Mouse (Mus musculus) midbrain, postnatal 0 days (tissue): ENCODE measurements at regions not wholly inside any gene's neighbourhood (a gene's known extent, or its start where the extent isn't known, plus 50 kb on each side); places are given as distances from the start of the nearest gene placed in this dataset.

Experiments used
- ATAC-seq: fragments of 200-750 bp; cut with Nextera tagmentation; 2 replicates; pipeline ENCODE4 v1.8.0; 2017; ENCODE audit warnings: moderate number of reproducible peaks, mild to moderate bottlenecking, moderate TSS enrichment, moderate library complexity; ENCODE audit not compliant: low FRiP score
- DNase-seq: peaks from one replicate; pipeline ENCODE4 v3.0.0-alpha.2; 2015; ENCODE audit warnings: low spot score
- H3K27ac ChIP-seq: fragments of 300-500 bp; sonication (generic); 2 replicates; pipeline ENCODE4 v1.5.1; 2014; ENCODE audit warnings: low read depth, mild to moderate bottlenecking, low read length, mixed read lengths
- H3K27me3 ChIP-seq: fragments of 300-500 bp; sonication (generic); 2 replicates; pipeline ENCODE4 v1.6.1; 2014; ENCODE audit warnings: low read length, control low read depth, mixed read lengths; ENCODE audit not compliant: insufficient read depth
- H3K36me3 ChIP-seq: fragments of 300-500 bp; sonication (generic); 2 replicates; pipeline ENCODE4 v1.6.1; 2014; ENCODE audit warnings: low read length, control low read depth, mixed read lengths; ENCODE audit not compliant: insufficient read depth
- H3K4me1 ChIP-seq: fragments of 300-500 bp; sonication (generic); 2 replicates; pipeline ENCODE4 v1.6.1; 2014; ENCODE audit warnings: mild to moderate bottlenecking, control low read depth, antibody characterized with exemption, low read length, mixed read lengths; ENCODE audit not compliant: insufficient read depth
- H3K4me2 ChIP-seq: fragments of 300-500 bp; sonication (generic); 2 replicates; pipeline ENCODE4 v1.6.1; 2014; ENCODE audit warnings: low read depth, mild to moderate bottlenecking, low read length, mixed read lengths; ENCODE audit not compliant: poor library complexity, severe bottlenecking
- H3K4me3 ChIP-seq: fragments of 300-500 bp; sonication (generic); 2 replicates; pipeline ENCODE4 v1.5.1; 2014; ENCODE audit warnings: low read depth, mild to moderate bottlenecking, low read length, moderate library complexity
- H3K9ac ChIP-seq: fragments of 300-500 bp; sonication (generic); replicated peaks from 2 replicates; pipeline ENCODE4 v1.6.1; 2014; ENCODE audit warnings: mild to moderate bottlenecking, low read length, moderate library complexity, mixed read lengths; ENCODE audit not compliant: poor library complexity, severe bottlenecking
- H3K9me3 ChIP-seq: fragments of 300-500 bp; sonication (generic); 2 replicates; pipeline ENCODE4 v1.6.1; 2016; ENCODE audit warnings: low read length, control low read depth
- CTCF ChIP-seq: IDR thresholded peaks from 2 replicates; pipeline ENCODE4 v1.5.1; 2016; ENCODE audit warnings: antibody characterized with exemption, mild to moderate bottlenecking
- WGBS: fragments of 180-500 bp; shearing (Covaris S2); extraction: QIAGEN DNeasy Blood & Tissue Kit; methylation state at CpG from one replicate; pipeline ENCODE4 v1.1.7; 2014; 5-methylcytosine and 5-hydroxymethylcytosine counted together

GRCm38 (mm10) chr4:3053496-3054216 is 113.5 kb upstream of the Vmn1r2 start:
- H3K4me2 ChIP-seq = no peak overlapping the region
- H3K4me1 ChIP-seq = no peaks in the 10 kb centered on the region
- ATAC-seq (no peak), DNase-seq (no peak)
- no peak for TF ChIP-seq CTCF
- no peak overlapping the region for H3K27ac ChIP-seq
- 87% methylated on average over 2 of the region's 2 CpGs for WGBS
- no peaks in the 10 kb centered on the region for H3K36me3 ChIP-seq
- H3K4me3 ChIP-seq = no peak overlapping the region
- no peak overlapping the region for H3K9ac ChIP-seq
- H3K9me3 ChIP-seq = peaks cover 71% of the 10 kb centered on the region
- H3K27me3 ChIP-seq = no peaks in the 10 kb centered on the region

DNA sequence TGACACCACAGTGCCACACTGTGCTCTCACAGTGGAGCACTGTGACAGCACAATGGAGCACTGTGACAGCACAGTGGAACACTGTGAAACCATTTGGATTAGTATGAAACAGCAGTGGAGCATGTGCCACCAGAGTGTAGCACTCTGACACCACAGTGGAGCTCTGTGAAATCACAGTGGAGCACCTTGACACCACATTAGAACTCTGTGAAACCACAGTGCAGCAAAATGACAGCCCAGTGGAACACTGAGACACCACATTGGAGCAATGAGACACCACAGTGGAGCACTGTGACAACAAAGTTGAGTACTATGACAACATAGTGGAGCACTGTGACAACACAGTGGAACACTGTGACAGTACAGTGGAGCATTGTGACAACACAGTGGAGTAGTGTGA is 112.2 kb upstream of the Vmn1r2 start:
- no peak overlapping the region for H3K9ac ChIP-seq
- no peaks in the 10 kb centered on the region for H3K27me3 ChIP-seq
- no peak overlapping the region for H3K27ac ChIP-seq
- no peak for TF ChIP-seq CTCF
- H3K4me2 ChIP-seq = no peak overlapping the region
- ATAC-seq (no peak), DNase-seq (no peak)
- peaks cover 82% of the 10 kb centered on the region for H3K9me3 ChIP-seq
- no peaks in the 10 kb centered on the region for H3K36me3 ChIP-seq
- H3K4me3 ChIP-seq = no peak overlapping the region
- H3K4me1 ChIP-seq = no peaks in the 10 kb centered on the region

GRCm38 (mm10) chr4:3055396-3055795 is 111.7 kb upstream of the Vmn1r2 start:
- no peak overlapping the region for H3K27ac ChIP-seq
- peaks cover 78% of the 10 kb centered on the region for H3K9me3 ChIP-seq
- H3K4me1 ChIP-seq = no peaks in the 10 kb centered on the region
- ATAC-seq = no peak
- no peaks in the 10 kb centered on the region for H3K27me3 ChIP-seq
- DNase-seq = no peak
- no peak overlapping the region for H3K4me3 ChIP-seq
- no peak overlapping the region for H3K9ac ChIP-seq
- 69% methylated on average over 1 of the region's 1 CpGs for WGBS
- H3K4me2 ChIP-seq = no peak overlapping the region
- no peak for TF ChIP-seq CTCF
- no peaks in the 10 kb centered on the region for H3K36me3 ChIP-seq

DNA sequence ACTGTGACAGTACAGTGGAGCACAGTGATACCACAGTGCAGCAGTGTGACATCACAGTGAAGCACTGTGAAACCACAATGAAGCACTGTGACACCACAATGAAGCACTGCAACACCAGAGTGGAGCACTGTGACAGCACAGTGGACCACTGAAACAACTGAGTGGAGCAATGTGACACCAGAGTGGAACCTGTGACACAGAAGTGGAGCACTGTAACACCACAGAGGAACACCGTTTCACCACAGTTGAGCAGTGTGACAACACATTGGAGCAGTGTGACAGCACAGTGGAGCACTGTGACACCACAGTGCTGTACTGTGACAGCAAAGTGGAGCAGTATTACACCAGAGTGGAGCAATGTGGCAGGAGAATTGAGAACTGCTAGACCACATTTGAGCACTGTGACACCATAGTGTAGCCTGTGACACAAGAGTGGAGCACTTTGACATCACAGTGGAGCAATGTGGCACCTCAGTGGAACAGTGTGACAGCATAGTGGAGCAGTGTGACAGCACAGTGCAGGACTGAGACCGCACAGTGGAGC is 107.5 kb upstream of the Vmn1r2 start:
- H3K9ac ChIP-seq = no peak overlapping the region
- peaks cover 66% of the 10 kb centered on the region for H3K9me3 ChIP-seq
- no peak for ATAC-seq
- H3K27ac ChIP-seq = no peak overlapping the region
- no peak overlapping the region for H3K4me3 ChIP-seq
- H3K27me3 ChIP-seq = no peaks in the 10 kb centered on the region
- no peaks in the 10 kb centered on the region for H3K4me1 ChIP-seq
- 61% methylated on average over 2 of the region's 2 CpGs for WGBS
- TF ChIP-seq CTCF = no peak
- no peak for DNase-seq
- H3K4me2 ChIP-seq = no peak overlapping the region
- no peaks in the 10 kb centered on the region; the same call in 1 of the 2 replicates for H3K36me3 ChIP-seq

DNA sequence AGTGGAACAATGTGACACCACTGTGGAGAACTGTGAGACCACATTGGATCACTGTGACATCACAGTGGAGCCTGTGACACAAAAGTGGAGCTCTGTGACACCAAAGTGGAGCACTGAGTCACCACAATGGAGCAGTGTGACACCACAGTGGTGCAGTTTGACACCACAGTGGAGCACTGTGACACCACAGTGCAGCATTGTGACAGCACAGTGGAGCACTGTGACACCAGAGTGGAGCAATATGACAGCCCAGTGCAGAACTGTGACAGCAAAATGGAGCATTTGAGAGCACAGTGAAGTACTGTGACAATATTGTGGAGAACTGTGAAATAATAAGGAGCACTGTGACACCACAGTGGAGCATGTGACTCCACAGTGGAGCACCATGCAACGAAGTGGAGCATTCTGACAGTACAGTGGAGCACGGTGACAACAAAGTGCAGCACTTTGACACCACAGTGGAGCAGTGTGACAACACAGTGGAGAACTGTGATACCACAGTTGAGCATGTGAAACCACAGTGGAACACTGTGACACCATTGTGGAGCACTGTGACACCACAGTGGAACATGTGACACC is 105.0 kb upstream of the Vmn1r2 start:
- H3K9me3 ChIP-seq = peaks cover 68% of the 10 kb centered on the region
- DNase-seq = no peak
- 74% methylated on average over 2 of the region's 2 CpGs for WGBS

GRCm38 (mm10) chr4:3063966-3064365 is 103.2 kb upstream of the Vmn1r2 start:
- H3K4me2 ChIP-seq = no peak overlapping the region
- no peaks in the 10 kb centered on the region for H3K4me1 ChIP-seq
- H3K27ac ChIP-seq = no peak overlapping the region
- WGBS = 45% methylated on average over 3 of the region's 3 CpGs
- no peak overlapping the region for H3K9ac ChIP-seq
- DNase-seq (no peak), ATAC-seq (no peak)
- H3K36me3 ChIP-seq = no peaks in the 10 kb centered on the region; the same call in 1 of the 2 replicates
- TF ChIP-seq CTCF = no peak
- H3K4me3 ChIP-seq = no peak overlapping the region
- peaks cover 79% of the 10 kb centered on the region for H3K9me3 ChIP-seq
- no peaks in the 10 kb centered on the region for H3K27me3 ChIP-seq

More for the DNA sequence above, 105.0 kb upstream of the Vmn1r2 start:
- Histone ChIP-seq H3K4me1 (no peaks in the 10 kb centered on the region), H3K4me3 (no peak overlapping the region), H3K4me2 (no peak overlapping the region), H3K36me3 (no peaks in the 10 kb centered on the region; the same call in 1 of the 2 replicates), H3K9ac (no peak overlapping the region), H3K27ac (no peak overlapping the region), H3K27me3 (no peaks in the 10 kb centered on the region)
- no peak for ATAC-seq
- no peak for TF ChIP-seq CTCF
